Mouse (Mus musculus) CH12F3 (cell line): ENCODE measurements around the gene Homer2.

Source experiments
- in situ Hi-C: fragments of 300-500 bp; cut with MboI; formaldehyde crosslinking; loops from 2 replicates; pipeline ENCODE4 v1.14.3; 2020; ENCODE audit warnings: low sequenced_read_pairs

Gene Homer2

GRCm38 (mm10) chr7:81653988-81654387, 53.3 kb downstream of the Homer2 start:
- in situ Hi-C loops, result no loop called here

- in situ Hi-C loops, result no loop called here
These were observed 55.0 kb downstream of the Homer2 start for GRCm38 (mm10) chr7:81652296-81652695.

GRCm38 (mm10) chr7:81651284-81651683, 56.0 kb downstream of the Homer2 start:
- in situ Hi-C loops, result no loop called here

- in situ Hi-C loops, result no loop called here
These were observed 58.1 kb downstream of the Homer2 start for GRCm38 (mm10) chr7:81649270-81649669.

GRCm38 (mm10) chr7:81647959-81648358, 59.4 kb downstream of the Homer2 start:
- in situ Hi-C loops, result no loop called here

GRCm38 (mm10) chr7:81644551-81645235, 62.6 kb downstream of the Homer2 start:
- in situ Hi-C loops, result no loop called here

- in situ Hi-C loops, result no loop called here
These were observed 66.2 kb downstream of the Homer2 start for GRCm38 (mm10) chr7:81641101-81641500.

- in situ Hi-C loops, result no loop called here
These were observed 74.7 kb downstream of the Homer2 start for GRCm38 (mm10) chr7:81632586-81632985.

- in situ Hi-C loops, result no loop called here
These were observed 76.1 kb downstream of the Homer2 start for GRCm38 (mm10) chr7:81631261-81631660.

- in situ Hi-C loops, result no loop called here
These were observed 80.9 kb downstream of the Homer2 start for GRCm38 (mm10) chr7:81626460-81626859.

- in situ Hi-C loops, result no loop called here
These were observed 83.6 kb downstream of the Homer2 start for GRCm38 (mm10) chr7:81623767-81624166.

- in situ Hi-C loops, result no loop called here
These were observed 84.5 kb downstream of the Homer2 start for GRCm38 (mm10) chr7:81622793-81623192.

GRCm38 (mm10) chr7:81615031-81615430, 92.3 kb downstream of the Homer2 start:
- in situ Hi-C loops, result no loop called here

- in situ Hi-C loops, result no loop called here
These were observed 94.3 kb downstream of the Homer2 start for GRCm38 (mm10) chr7:81612856-81613635.

- in situ Hi-C loops, result no loop called here
These were observed 97.2 kb downstream of the Homer2 start for GRCm38 (mm10) chr7:81610125-81610524.

- in situ Hi-C loops, result no loop called here
These were observed 100.9 kb downstream of the Homer2 start for GRCm38 (mm10) chr7:81606452-81606851.

GRCm38 (mm10) chr7:81605489-81605888, 101.8 kb downstream of the Homer2 start:
- in situ Hi-C loops, result no loop called here

- in situ Hi-C loops, result no loop called here
These were observed 102.3 kb downstream of the Homer2 start for GRCm38 (mm10) chr7:81604991-81605390.

- in situ Hi-C loops, result no loop called here
These were observed 107.7 kb downstream of the Homer2 start for GRCm38 (mm10) chr7:81599379-81600280.

- in situ Hi-C loops, result no loop called here
These were observed 109.7 kb downstream of the Homer2 start for GRCm38 (mm10) chr7:81597660-81598059.

GRCm38 (mm10) chr7:81596086-81596485, 111.2 kb downstream of the Homer2 start:
- in situ Hi-C loops, result no loop called here
